Comparison of ENCODE assay signal across 29 mouse cellular contexts in the genomic region with DNA sequence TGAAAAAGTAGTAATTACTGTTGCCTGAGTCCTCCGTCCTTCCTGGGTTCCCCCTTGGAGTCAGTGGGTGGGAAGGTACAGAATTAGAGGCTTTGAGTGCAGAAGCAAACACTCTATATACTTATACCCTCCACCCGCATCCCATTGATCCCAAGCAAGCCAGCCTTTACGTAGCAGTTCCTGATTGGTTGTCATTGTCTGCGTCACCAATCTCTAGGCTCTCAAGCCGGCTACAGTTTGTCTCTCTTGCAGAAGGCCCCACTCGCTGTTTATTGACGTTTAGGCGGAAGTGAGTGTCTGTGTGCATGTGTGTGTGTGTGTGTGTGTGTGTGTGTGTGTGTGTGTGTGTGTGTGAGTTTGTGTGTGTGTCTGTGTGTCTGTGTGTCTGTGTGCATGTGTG. TPM values are rescaled to one million over a fixed set of nuclear protein-coding genes. Genes with fewer than 3 reads are reported as not detected.
A peak's percentile ranks its signal among the peaks of the same experiment; 100 is the strongest.
DNase-seq lines count a peak whose midpoint lies in the region; ATAC-seq and TF ChIP-seq lines count a peak whose summit lies in the region.
"Had no signal": no experiment of that assay in that cellular context is flagged by ENCODE, and none has a peak within 500 bp of the region (broad histone marks: within the 10 kb centered on the region; RNA-seq: fewer than 3 reads in every experiment).

No protein-coding gene starts in this region.

- H3K4me3 ChIP-seq in testis, adult 2 months (ENCODE audit: control insufficient read depth, low read depth, low read length): peak overlapping the region; percentile 55
- H3K4me3 ChIP-seq in intestine, embryonic 16.5 days (ENCODE audit: low read length): no peak overlapping the region
- H3K4me3 ChIP-seq: embryonic facial prominence, embryonic 13.5 days; embryonic facial prominence, embryonic 15.5 days; erythroblast, embryonic 14.5 days; forebrain, embryonic 10.5 days; forebrain, embryonic 13.5 days; forebrain, embryonic 15.5 days had no signal

- TF ChIP-seq CTCF in testis, adult 2 months (IDR thresholded peaks at IDR 0.05; ENCODE audit: control insufficient read depth, insufficient read depth, insufficient replicate concordance, low read depth, low read length): no peak

- H3K27me3 ChIP-seq in testis, adult 2 months (ENCODE audit: control insufficient read depth, insufficient read depth, low read length): no peaks in the 10 kb centered on the region
- H3K27me3 ChIP-seq in intestine, embryonic 16.5 days (replicated peaks; ENCODE audit: control insufficient read depth, insufficient read depth, low read length): no peaks in the 10 kb centered on the region
- H3K27me3 ChIP-seq: embryonic facial prominence, embryonic 13.5 days; embryonic facial prominence, embryonic 15.5 days; forebrain, embryonic 13.5 days; forebrain, embryonic 15.5 days; Patski had no signal

- no peaks in the 10 kb centered on the region for H3K36me3 ChIP-seq in testis, adult 2 months (ENCODE audit: control insufficient read depth, insufficient read depth, low read length)
- H3K36me3 ChIP-seq in intestine, embryonic 16.5 days (ENCODE audit: control insufficient read depth, insufficient read depth, low read length): no peaks in the 10 kb centered on the region
- H3K36me3 ChIP-seq: embryonic facial prominence, embryonic 13.5 days; embryonic facial prominence, embryonic 15.5 days; forebrain, embryonic 10.5 days; forebrain, embryonic 15.5 days; G1E had no signal

- ATAC-seq in intestine, embryonic 16.5 days: no peak
- ATAC-seq: activated CD4-positive, CD25-positive, alpha-beta regulatory T cell, adult 4 months; forebrain, embryonic 13.5 days; forebrain, embryonic 15.5 days; forebrain, postnatal 0 days; Patski had no signal

- no peak for DNase-seq in testis, postnatal 10 days (ENCODE audit: low spot score)
- DNase-seq in ES-CJ7 (ENCODE audit: low read depth, low spot score) (peak; percentile 58), R1 (ENCODE audit: low read depth, low spot score) (peak; percentile 85)
- peak; percentile 6 for DNase-seq in testis, postnatal 14 days (ENCODE audit: low spot score)
- DNase-seq in right cerebral cortex, postnatal 4 days: no peak
- no peak for DNase-seq in heart, adult 9 months (ENCODE audit: low spot score in 2 of 2)
- DNase-seq: adrenal gland, adult 8-10 months; adrenal gland, postnatal 14 days; adrenal gland, postnatal 36 days; cerebellum, adult 18-20 months; cerebellum, adult 8-10 months; cerebellum, adult 9-11 months; cerebellum, postnatal 14 days; cerebellum, postnatal 36 days; embryo, embryonic 11 days; forebrain, postnatal 0 days had no signal

- H3K9me3 ChIP-seq in intestine, embryonic 16.5 days (ENCODE audit: control insufficient read depth, low read length): no peaks in the 10 kb centered on the region
- H3K9me3 ChIP-seq: forebrain, embryonic 15.5 days had no signal

- H3K9ac ChIP-seq in intestine, embryonic 16.5 days (ENCODE audit: low read depth, low read length): no peak overlapping the region
- H3K9ac ChIP-seq: embryonic facial prominence, embryonic 13.5 days; embryonic facial prominence, embryonic 15.5 days; forebrain, embryonic 13.5 days; forebrain, embryonic 15.5 days; forebrain, postnatal 0 days had no signal

- no peak overlapping the region for H3K4me2 ChIP-seq in intestine, embryonic 16.5 days (ENCODE audit: low read depth, low read length)
- H3K4me2 ChIP-seq: embryonic facial prominence, embryonic 13.5 days; embryonic facial prominence, embryonic 15.5 days; forebrain, embryonic 13.5 days; forebrain, embryonic 15.5 days had no signal

- no peak for TF ChIP-seq POLR2A in testis, adult 2 months (IDR thresholded peaks at IDR 0.05; ENCODE audit: control insufficient read depth, low read depth, low read length)

- H3K4me1 ChIP-seq in testis, adult 2 months (ENCODE audit: control insufficient read depth, insufficient read depth, low read length): peaks cover 8% of the 10 kb centered on the region
- no peaks in the 10 kb centered on the region for H3K4me1 ChIP-seq in intestine, embryonic 16.5 days (ENCODE audit: control insufficient read depth, insufficient read depth, low read length)
- H3K4me1 ChIP-seq: embryonic facial prominence, embryonic 13.5 days; embryonic facial prominence, embryonic 15.5 days; forebrain, embryonic 10.5 days; forebrain, embryonic 13.5 days; forebrain, embryonic 15.5 days had no signal

- no peak overlapping the region for H3K27ac ChIP-seq in testis, adult 2 months (ENCODE audit: control insufficient read depth, insufficient read depth, low read depth, low read length)
- no peak overlapping the region for H3K27ac ChIP-seq in intestine, embryonic 16.5 days (ENCODE audit: low read length)
- H3K27ac ChIP-seq: embryonic facial prominence, embryonic 13.5 days; embryonic facial prominence, embryonic 15.5 days; forebrain, embryonic 10.5 days; forebrain, embryonic 13.5 days; forebrain, embryonic 15.5 days had no signal

- WGBS in intestine, embryonic 16.5 days: 94% methylated on average over 8 of the region's 8 CpGs

RNA-seq across cellular contexts. Expression of a gene that starts 20.8 kb away (rescaled TPM):
- 98.0 and 98.1 TPM in 2 replicates for polyA plus RNA-seq in testis, adult 2 months (2012; rRNA removed)
- not detected in 2 replicates for polyA plus RNA-seq in intestine, embryonic 16.5 days (2015; fragmentation: Nextera tagmentation; extraction: Ambion mirVana)
- polyA plus RNA-seq: activated CD4-positive, CD25-positive, alpha-beta regulatory T cell, adult 4 months; C2C12; embryonic facial prominence, embryonic 11.5 days; embryonic facial prominence, embryonic 13.5 days; embryonic facial prominence, embryonic 15.5 days; erythroblast, embryonic 14.5 days; forebrain, embryonic 10.5 days; forebrain, embryonic 13.5 days; forebrain, embryonic 15.5 days; forebrain, postnatal 0 days; G1E had no signal

RNA-seq across cellular contexts. Expression of a gene that starts 53.1 kb away (rescaled TPM):
- 10.4 and 12.9 TPM in 2 replicates for polyA plus RNA-seq in testis, adult 2 months (2012; rRNA removed)
- 1.5 and 1.7 TPM in 2 replicates for polyA plus RNA-seq in intestine, embryonic 16.5 days (2015; fragmentation: Nextera tagmentation; extraction: Ambion mirVana)
- polyA plus RNA-seq: C2C12; erythroblast, embryonic 14.5 days; G1E had no signal

Comparison
In these comparisons a context has a peak if more than half of its experiments do, and no peak if none do; other contexts are left out.
1. DNase-seq: peak in ES-CJ7 (single experiment), R1 (single experiment) and testis, postnatal 14 days (single experiment); none in testis, postnatal 10 days (single experiment), right cerebral cortex, postnatal 4 days (single experiment) and heart, adult 9 months (0 of 2).
2. RNA of a gene that starts 20.8 kb away (polyA plus RNA-seq): 98.0 to 98.1 TPM in testis, adult 2 months; not detected in intestine, embryonic 16.5 days; every median in the first group is over 10 times any median in the second.